Mouse (Mus musculus): Measurements from ENCODE around the gene Fcgbp. TPM values are rescaled to one million over a fixed set of nuclear protein-coding genes. Genes with fewer than 3 reads are reported as not detected.

The Fcgbp gene
- polyA plus RNA-seq, 1 experiment from 2014 or later, result 0.15 TPM

Other genes with a start within 250 kb of the Fcgbp start
- gene Zfp59, start 232.6 kb upstream of the Fcgbp start, polyA plus RNA-seq (2014; fragmentation: Nextera tagmentation; extraction: Ambion mirVana), result 13.3 and 13.4 TPM in 2 replicates
- 3.8 and 4.4 TPM in 2 replicates for gene Zfp607a, start 213.7 kb upstream of the Fcgbp start, polyA plus RNA-seq (2014; fragmentation: Nextera tagmentation; extraction: Ambion mirVana)
- gene Zfp974, start 141.8 kb upstream of the Fcgbp start, polyA plus RNA-seq (2014; fragmentation: Nextera tagmentation; extraction: Ambion mirVana), result 8.9 and 11.9 TPM in 2 replicates
- gene Zfp780b, start 92.1 kb upstream of the Fcgbp start, polyA plus RNA-seq (2014; fragmentation: Nextera tagmentation; extraction: Ambion mirVana), result 17.2 and 18.6 TPM in 2 replicates
- 8.8 and 10.6 TPM in 2 replicates for gene Zfp850, start 57.1 kb upstream of the Fcgbp start, polyA plus RNA-seq (2014; fragmentation: Nextera tagmentation; extraction: Ambion mirVana)
- gene Psmc4, start 21.1 kb upstream of the Fcgbp start, polyA plus RNA-seq (2014; fragmentation: Nextera tagmentation; extraction: Ambion mirVana), result 412 and 422 TPM in 2 replicates
- 0.06 TPM in 1 of 2 replicates, not detected in the other for gene 9530053A07Rik, start 58.2 kb downstream of the Fcgbp start, polyA plus RNA-seq (2014; fragmentation: Nextera tagmentation; extraction: Ambion mirVana)
- 40.5 and 46.6 TPM in 2 replicates for gene Fbl, start 98.5 kb downstream of the Fcgbp start, polyA plus RNA-seq (2014; fragmentation: Nextera tagmentation; extraction: Ambion mirVana)
- 14.1 and 14.3 TPM in 2 replicates for gene Dyrk1b, start 108.2 kb downstream of the Fcgbp start, polyA plus RNA-seq (2014; fragmentation: Nextera tagmentation; extraction: Ambion mirVana)
- gene Eid2, start 196.6 kb downstream of the Fcgbp start, polyA plus RNA-seq (2014; fragmentation: Nextera tagmentation; extraction: Ambion mirVana), result 10.4 and 19.9 TPM in 2 replicates
- gene Eid2b, start 206.5 kb downstream of the Fcgbp start, polyA plus RNA-seq (2014; fragmentation: Nextera tagmentation; extraction: Ambion mirVana), result 13.7 and 17.5 TPM in 2 replicates
- gene Selenov, start 219.9 kb downstream of the Fcgbp start, polyA plus RNA-seq (2014; fragmentation: Nextera tagmentation; extraction: Ambion mirVana), result not detected in 2 replicates
- 9.9 and 11.8 TPM in 2 replicates for gene Dll3, start 231.0 kb downstream of the Fcgbp start, polyA plus RNA-seq (2014; fragmentation: Nextera tagmentation; extraction: Ambion mirVana)
- gene Timm50, start 240.8 kb downstream of the Fcgbp start, polyA plus RNA-seq (2014; fragmentation: Nextera tagmentation; extraction: Ambion mirVana), result 172 and 177 TPM in 2 replicates

Measured in embryonic facial prominence, embryonic 11.5 days (tissue).